Mouse (Mus musculus): Measurements from ENCODE around the gene Mapk12. TPM values are rescaled to one million over a fixed set of nuclear protein-coding genes. Genes with fewer than 3 reads are reported as not detected.

The Mapk12 gene
- total and polyA plus RNA-seq, 3 experiments, result 0.21 TPM; not detected in 2

- H3K4me1 ChIP-seq (ENCODE audit: control insufficient read depth in 1 of 2, insufficient read depth in 2 of 2), result no peaks in the 10 kb centered on the region
- H3K4me3 ChIP-seq (replicated peaks in 1 of 3; ENCODE audit: low read depth in 2 of 3, low read length in 2 of 3, poor library complexity in 1 of 3), result no peak overlapping the region
- in situ Hi-C loops (cut with MboI; ENCODE audit: low pct_ligation_motif_present, low pct_unique_long_range_greater_than_20kb, low sequenced_read_pairs), result loop anchor here (25.0 kb wide), 1 partner anchor 252 kb away; the partner anchor contains the start of genes Lmf2, Ncaph2 and Sco2
- dilution Hi-C loops (cut with MboI; ENCODE audit: extremely low pct_ligation_motif_present, extremely low pct_unique_long_range_greater_than_20kb, low sequenced_read_pairs), result no loop called here
- peaks cover 69 to 93% of the 10 kb centered on the region in 2 experiments for H3K36me3 ChIP-seq (replicated peaks in 1 of 2; ENCODE audit: control insufficient read depth in 1 of 2, insufficient read depth in 1 of 2, low read length in 1 of 2)
- no peak overlapping the region for H3K4me2 ChIP-seq (ENCODE audit: insufficient read depth, low read depth, poor library complexity, severe bottlenecking)
- no peak overlapping the region for H3K9ac ChIP-seq (ENCODE audit: insufficient read depth, low read depth)
- DNase-seq (ENCODE audit: extremely low read depth), result no peak
- H3K27ac ChIP-seq (ENCODE audit: insufficient read depth, low read depth), result no peak overlapping the region
- no peaks in the 10 kb centered on the region for H3K9me3 ChIP-seq (replicated peaks; ENCODE audit: low read length)
- no peaks in the 10 kb centered on the region for H3K27me3 ChIP-seq (replicated peaks)
- H3K79me2 ChIP-seq (replicated peaks; ENCODE audit: control insufficient read depth, extremely low read depth, insufficient read depth, poor library complexity, severe bottlenecking), result no peaks in the 10 kb centered on the region
- TF ChIP-seq NELFE (IDR thresholded peaks at IDR 0.05; ENCODE audit: low read depth, low read length), result no peak
- no peak for TF ChIP-seq NRF1 (IDR thresholded peaks at IDR 0.05; ENCODE audit: low read depth, low read length)
- no peak for TF ChIP-seq HCFC1 (IDR thresholded peaks at IDR 0.05; ENCODE audit: low read depth, low read length)
- TF ChIP-seq EP300 (IDR thresholded peaks at IDR 0.05; ENCODE audit: low read length), result no peak
- no peak for TF ChIP-seq CHD1 (IDR thresholded peaks at IDR 0.05; ENCODE audit: low read depth, low read length)
- no peak for TF ChIP-seq ZKSCAN1 (IDR thresholded peaks at IDR 0.05; ENCODE audit: borderline replicate concordance, low read depth, low read length)
- no peak for TF ChIP-seq POLR2AphosphoS2 (IDR thresholded peaks at IDR 0.05; ENCODE audit: low read depth, low read length)
- no peak for TF ChIP-seq TBP (conservative IDR thresholded peaks at IDR 0.05; ENCODE audit: low read depth, low read length)
- TF ChIP-seq POLR2A (IDR thresholded peaks at IDR 0.05; ENCODE audit: low read depth, low read length), result no peak
- TF ChIP-seq ELF1 (IDR thresholded peaks at IDR 0.05; ENCODE audit: low read depth, low read length), result no peak
- TF ChIP-seq KAT2A (IDR thresholded peaks at IDR 0.05; ENCODE audit: insufficient replicate concordance, low read length), result no peak
- no peak for TF ChIP-seq ZMIZ1 (IDR thresholded peaks at IDR 0.05; ENCODE audit: low read depth, low read length)
- no peak for TF ChIP-seq GABPA (IDR thresholded peaks at IDR 0.05; ENCODE audit: insufficient replicate concordance, low read depth, low read length)
- no peak for TF ChIP-seq SIN3A (IDR thresholded peaks at IDR 0.05; ENCODE audit: low read length)
- TF ChIP-seq IRF4 (IDR thresholded peaks at IDR 0.05; ENCODE audit: low read depth, low read length), result no peak
- TF ChIP-seq MAZ (IDR thresholded peaks at IDR 0.05; ENCODE audit: low read depth, low read length), result no peak
- TF ChIP-seq ZC3H11A (IDR thresholded peaks at IDR 0.05; ENCODE audit: low read depth, low read length), result no peak
- TF ChIP-seq ETS1 (conservative IDR thresholded peaks at IDR 0.05; ENCODE audit: low read depth, low read length), result no peak
- no peak for TF ChIP-seq MYC (IDR thresholded peaks at IDR 0.05; ENCODE audit: low read depth, low read length)
- TF ChIP-seq BHLHE40 (IDR thresholded peaks at IDR 0.05; ENCODE audit: low read depth, low read length), result no peak
Observed at GRCm38 (mm10) chr15:89110147-89110546, 30.4 kb downstream of the Mapk12 start.

DNA sequence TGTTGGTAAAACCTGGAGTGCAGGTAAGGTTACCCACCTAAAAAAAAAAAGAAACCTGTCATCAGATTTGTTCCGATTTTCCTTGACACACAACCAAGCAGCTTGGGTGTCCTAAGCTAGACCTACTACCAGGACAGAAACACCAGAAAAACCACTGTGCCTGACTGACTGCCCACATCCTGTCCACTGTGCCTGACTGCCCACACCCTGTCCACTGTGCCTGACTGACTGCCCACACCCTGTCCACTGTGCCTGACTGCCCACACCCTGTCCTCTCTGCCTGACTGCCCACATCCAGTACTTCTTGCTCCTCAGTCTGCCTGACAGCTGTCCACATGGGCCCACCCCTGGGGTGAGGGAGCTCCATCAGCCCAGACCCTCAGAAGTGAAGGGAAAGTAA, 33.5 kb downstream of the Mapk12 start:
- dilution Hi-C loops (cut with MboI; ENCODE audit: extremely low pct_ligation_motif_present, extremely low pct_unique_long_range_greater_than_20kb, low sequenced_read_pairs), result no loop called here
- no peaks in the 10 kb centered on the region for H3K27me3 ChIP-seq (replicated peaks)
- no peaks in the 10 kb centered on the region for H3K9me3 ChIP-seq (replicated peaks; ENCODE audit: low read length)
- DNase-seq (ENCODE audit: extremely low read depth), result no peak
- no peaks in the 10 kb centered on the region for H3K4me1 ChIP-seq (ENCODE audit: control insufficient read depth in 1 of 2, insufficient read depth in 2 of 2)
- H3K9ac ChIP-seq (ENCODE audit: insufficient read depth, low read depth), result no peak overlapping the region
- no peak overlapping the region for H3K4me2 ChIP-seq (ENCODE audit: insufficient read depth, low read depth, poor library complexity, severe bottlenecking)
- no peaks in the 10 kb centered on the region for H3K79me2 ChIP-seq (replicated peaks; ENCODE audit: control insufficient read depth, extremely low read depth, insufficient read depth, poor library complexity, severe bottlenecking)
- H3K4me3 ChIP-seq (replicated peaks in 1 of 3; ENCODE audit: low read depth in 2 of 3, low read length in 2 of 3, poor library complexity in 1 of 3), result no peak overlapping the region
- peaks cover 87 to 98% of the 10 kb centered on the region in 2 experiments for H3K36me3 ChIP-seq (replicated peaks in 1 of 2; ENCODE audit: control insufficient read depth in 1 of 2, insufficient read depth in 1 of 2, low read length in 1 of 2)
- H3K27ac ChIP-seq (ENCODE audit: insufficient read depth, low read depth), result no peak overlapping the region
- TF ChIP-seq RCOR1 (conservative IDR thresholded peaks at IDR 0.05; ENCODE audit: low read depth, low read length), result no peak
- no peak for TF ChIP-seq SIN3A (IDR thresholded peaks at IDR 0.05; ENCODE audit: low read length)
- no peak for TF ChIP-seq UBTF (IDR thresholded peaks at IDR 0.05; ENCODE audit: low read depth, low read length)
- no peak for TF ChIP-seq GABPA (IDR thresholded peaks at IDR 0.05; ENCODE audit: insufficient replicate concordance, low read depth, low read length)
- TF ChIP-seq NRF1 (IDR thresholded peaks at IDR 0.05; ENCODE audit: low read depth, low read length), result no peak
- no peak for TF ChIP-seq ZNF384 (IDR thresholded peaks at IDR 0.05; ENCODE audit: low read depth, low read length)
- TF ChIP-seq ZC3H11A (IDR thresholded peaks at IDR 0.05; ENCODE audit: low read depth, low read length), result no peak
- TF ChIP-seq KAT2A (IDR thresholded peaks at IDR 0.05; ENCODE audit: insufficient replicate concordance, low read length), result no peak
- no peak for TF ChIP-seq POLR2A (IDR thresholded peaks at IDR 0.05; ENCODE audit: low read depth, low read length)
- no peak for TF ChIP-seq MAZ (IDR thresholded peaks at IDR 0.05; ENCODE audit: low read depth, low read length)
- TF ChIP-seq JUN (IDR thresholded peaks at IDR 0.05; ENCODE audit: insufficient read depth, low read depth, low read length), result no peak
- TF ChIP-seq NELFE (IDR thresholded peaks at IDR 0.05; ENCODE audit: low read depth, low read length), result no peak
- TF ChIP-seq USF1 (IDR thresholded peaks at IDR 0.05; ENCODE audit: low read depth, low read length), result no peak
- no peak for TF ChIP-seq E2F4 (IDR thresholded peaks at IDR 0.05; ENCODE audit: insufficient replicate concordance, low read depth, low read length)
- TF ChIP-seq IRF4 (IDR thresholded peaks at IDR 0.05; ENCODE audit: low read depth, low read length), result no peak
- TF ChIP-seq POLR2AphosphoS2 (IDR thresholded peaks at IDR 0.05; ENCODE audit: low read depth, low read length), result no peak
- no peak for TF ChIP-seq ELF1 (IDR thresholded peaks at IDR 0.05; ENCODE audit: low read depth, low read length)
- in situ Hi-C loops (cut with MboI; ENCODE audit: low pct_ligation_motif_present, low pct_unique_long_range_greater_than_20kb, low sequenced_read_pairs), result loop anchor here (25.0 kb wide), 1 partner anchor 255 kb away; the partner anchor contains the start of genes Lmf2, Ncaph2 and Sco2

All from CH12.LX (cell line).